Mouse (Mus musculus) ZHBTc4 (cell line): ENCODE data around the gene Ubox5.
"Not testable (repeated sequence)": the region's sequence is repeated elsewhere in the genome, so short reads cannot be mapped to it uniquely, and the experiment has no call there.

Experiments used
- DNase-seq: peaks from one replicate; pipeline ENCODE4 v3.0.0-alpha.2; 2011; ENCODE audit warnings: low read depth, low spot score

Ubox5 gene

DNA sequence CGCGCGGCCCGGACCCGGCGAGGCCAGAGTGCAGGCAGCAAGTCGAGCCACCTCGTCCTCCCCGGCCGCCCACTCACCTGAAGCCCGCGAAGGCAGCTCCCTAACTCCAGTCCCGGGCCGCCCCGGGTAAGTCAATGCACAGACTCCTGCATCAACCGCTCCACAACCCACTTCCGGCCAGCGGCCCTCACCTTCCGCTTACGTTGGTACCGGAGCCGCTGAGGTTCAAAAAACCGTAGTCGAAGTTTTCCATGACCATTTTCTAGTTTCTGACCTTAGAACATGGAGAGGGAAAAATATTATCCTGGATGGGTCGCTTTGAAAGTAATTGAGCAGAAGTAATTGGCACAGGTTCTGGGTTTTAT is at the start of gene Ubox5, which contains the start of gene Fastkd5:
Ubox5 (minus strand) TSS at position 200 of the 365 bp plus-strand sequence.
Fastkd5 (minus strand) TSS at position 189 of the 365 bp plus-strand sequence.
- peak; percentile 84 for DNase-seq

DNA sequence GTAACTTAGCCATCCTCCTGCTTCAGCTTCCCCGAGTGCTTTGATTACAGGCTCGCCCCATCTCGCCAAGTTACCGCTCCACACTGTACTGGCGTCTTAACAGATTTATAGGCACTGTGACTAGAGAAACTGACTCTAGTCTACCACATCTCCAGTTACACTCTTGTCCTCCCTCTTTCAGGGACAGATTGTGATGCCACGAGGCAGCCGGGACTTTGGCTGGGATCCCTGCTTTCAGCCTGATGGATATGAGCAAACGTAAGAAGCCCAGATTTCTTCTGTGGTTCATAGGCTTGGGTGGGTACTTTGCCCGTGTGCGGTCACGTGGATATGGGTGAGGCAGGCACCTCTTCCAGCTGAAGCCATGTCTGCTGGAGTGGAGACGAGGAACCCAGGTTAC is 49.3 kb upstream of the Ubox5 start:
- no peak for DNase-seq

DNA sequence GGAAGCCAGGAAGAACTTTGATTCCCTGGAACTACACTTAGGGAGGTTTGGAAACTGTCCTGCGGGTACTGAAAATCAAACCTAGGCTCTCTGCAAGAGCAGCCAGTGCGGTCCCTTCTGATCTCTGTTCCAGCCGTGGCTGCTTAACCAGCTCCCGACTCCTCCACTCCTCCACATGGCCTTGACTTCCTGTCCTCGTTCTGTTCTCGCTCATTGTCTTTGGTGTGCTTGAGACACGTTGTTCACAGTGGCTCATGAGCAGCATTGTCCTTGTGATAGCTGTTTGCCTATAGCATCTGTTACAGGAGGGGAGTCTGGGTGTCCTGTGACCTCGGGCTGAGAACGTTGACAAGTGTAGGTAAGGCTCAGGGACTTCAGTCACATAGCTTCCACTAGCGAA is 47.4 kb upstream of the Ubox5 start:
- no peak for DNase-seq

DNA sequence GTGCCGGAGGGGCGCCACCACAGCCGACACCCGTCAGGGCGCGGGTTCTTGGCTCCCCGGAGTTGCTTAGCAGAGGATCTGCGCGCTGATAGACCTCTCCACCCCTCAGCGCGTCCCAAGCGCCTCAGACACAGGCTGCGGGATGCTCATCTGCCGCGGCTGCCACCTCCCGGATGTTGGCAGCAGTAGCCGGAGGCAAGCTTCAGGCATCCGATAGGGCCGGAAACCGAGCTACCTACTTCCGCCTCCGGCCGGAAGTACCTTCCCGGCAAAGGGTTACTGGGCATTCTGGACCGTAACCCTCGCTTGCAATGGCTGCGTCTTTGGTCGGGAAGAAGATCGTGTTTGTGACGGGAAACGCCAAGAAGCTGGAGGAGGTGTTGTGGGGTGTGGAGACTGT is 37.7 kb upstream of the Ubox5 start, which contains the start of gene Itpa:
Itpa (plus strand) TSS at position 52 of the 400 bp plus-strand sequence.
- peak; percentile 97 for DNase-seq

DNA sequence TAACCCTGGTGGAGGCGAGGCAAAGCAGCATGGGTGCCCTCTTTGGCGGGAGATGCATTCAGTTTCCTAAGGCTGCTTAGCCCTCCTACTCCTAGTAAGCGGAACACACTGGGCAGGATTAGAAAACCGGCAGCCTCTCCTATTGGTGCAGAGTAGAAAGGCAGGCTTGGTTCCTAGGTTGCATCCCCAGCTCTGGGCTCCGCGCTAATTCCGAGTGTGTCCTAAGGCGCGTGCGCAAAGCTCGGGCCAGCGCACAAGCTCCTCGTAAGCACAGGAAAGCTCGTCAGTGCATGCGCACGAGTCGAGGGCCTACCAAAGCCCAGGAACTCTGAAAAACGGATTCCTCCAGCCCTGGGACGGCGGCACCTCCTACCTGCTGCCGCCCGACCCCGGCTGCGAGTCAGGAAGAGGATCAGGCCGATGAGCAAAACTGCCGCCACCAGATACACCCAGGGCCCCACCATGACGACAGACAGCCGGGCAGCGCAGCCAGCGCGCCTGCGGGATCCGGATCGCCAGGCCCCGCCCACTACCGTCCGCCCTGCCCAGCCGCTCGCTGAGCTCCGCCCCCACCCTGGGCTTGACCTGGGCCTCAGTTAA is 34.4 kb upstream of the Ubox5 start, which contains the start of gene Ddrgk1:
Ddrgk1 (minus strand) TSS at position 558 of the 600 bp plus-strand sequence.
- peak; percentile 99 for DNase-seq

DNA sequence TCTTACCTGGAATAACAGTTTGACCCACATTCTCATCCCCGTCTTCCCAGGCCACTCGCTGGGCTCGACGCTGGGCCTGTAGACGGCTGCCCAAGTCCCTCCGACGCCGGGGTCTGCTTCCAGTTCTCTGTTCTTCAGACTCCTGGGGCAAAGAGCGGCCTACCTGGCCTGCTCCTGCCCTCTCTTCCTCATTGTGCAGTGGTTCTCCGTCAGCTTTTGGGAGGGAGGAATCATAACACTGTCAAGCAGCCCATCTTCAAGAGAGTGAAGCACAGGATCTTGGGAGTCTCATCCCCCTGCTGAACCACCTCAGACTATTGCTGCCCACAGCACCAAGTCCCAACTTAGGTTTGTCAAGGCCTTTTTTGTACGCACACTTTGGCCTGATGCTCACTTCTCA is 33.5 kb upstream of the Ubox5 start:
- no peak for DNase-seq

DNA sequence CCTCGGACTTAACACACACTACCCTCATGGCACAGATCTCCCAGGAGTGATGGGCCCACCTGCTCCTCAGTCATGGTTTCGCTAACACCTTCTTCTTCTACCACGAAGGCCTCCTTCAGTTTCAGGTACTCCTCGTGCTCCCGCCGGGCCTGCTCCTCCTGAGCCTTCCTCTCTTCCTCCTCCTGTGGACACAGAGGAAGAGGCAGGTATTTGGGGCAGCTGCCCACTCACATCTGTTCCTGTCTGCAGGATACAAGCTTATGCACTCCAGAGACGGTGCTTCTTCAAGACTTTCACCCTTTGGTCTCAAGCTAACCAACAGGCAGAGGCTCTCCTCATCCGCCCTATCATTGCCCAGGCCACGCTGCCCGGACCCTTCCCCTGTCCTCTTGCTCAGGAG is 28.7 kb upstream of the Ubox5 start:
- no peak for DNase-seq

DNA sequence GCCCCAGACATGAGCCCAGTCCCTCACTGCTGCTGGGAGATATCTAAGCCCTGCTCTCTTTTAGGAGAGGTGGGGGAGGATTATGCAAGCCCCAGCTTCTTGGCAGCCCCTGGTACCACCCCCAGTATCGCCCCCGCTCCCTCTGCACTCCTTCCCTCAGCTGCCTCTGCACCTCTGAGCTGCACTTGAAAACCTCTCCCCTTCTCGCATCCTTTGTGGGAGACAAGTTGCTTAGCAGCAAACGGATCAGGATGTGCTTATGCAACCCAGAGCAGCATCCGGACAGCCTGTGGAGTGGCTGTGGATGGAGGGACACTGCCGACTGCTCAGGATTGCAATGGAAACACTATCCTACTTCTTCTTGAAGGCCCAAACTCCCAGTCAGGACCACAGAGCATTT is 27.7 kb upstream of the Ubox5 start:
- DNase-seq: no peak

DNA sequence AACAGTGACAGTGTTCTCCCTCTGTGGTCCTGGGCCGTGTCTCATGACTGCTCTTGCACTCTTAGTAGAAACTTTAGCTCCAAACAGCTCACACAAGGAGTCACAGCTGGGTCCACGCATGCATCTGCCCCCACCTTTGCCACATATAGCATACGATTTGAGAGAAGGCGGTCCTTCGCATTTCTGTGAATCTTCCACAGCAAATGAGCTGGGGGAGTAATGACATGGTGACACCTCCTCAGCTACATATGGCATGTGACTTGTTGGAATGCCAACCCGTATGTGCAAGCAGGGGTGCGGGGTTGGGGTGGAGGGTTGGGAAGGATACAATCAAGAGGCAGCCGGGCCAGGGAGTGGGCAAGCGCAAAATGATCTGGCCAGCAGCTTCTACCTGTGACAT is 26.7 kb upstream of the Ubox5 start:
- no peak for DNase-seq

DNA sequence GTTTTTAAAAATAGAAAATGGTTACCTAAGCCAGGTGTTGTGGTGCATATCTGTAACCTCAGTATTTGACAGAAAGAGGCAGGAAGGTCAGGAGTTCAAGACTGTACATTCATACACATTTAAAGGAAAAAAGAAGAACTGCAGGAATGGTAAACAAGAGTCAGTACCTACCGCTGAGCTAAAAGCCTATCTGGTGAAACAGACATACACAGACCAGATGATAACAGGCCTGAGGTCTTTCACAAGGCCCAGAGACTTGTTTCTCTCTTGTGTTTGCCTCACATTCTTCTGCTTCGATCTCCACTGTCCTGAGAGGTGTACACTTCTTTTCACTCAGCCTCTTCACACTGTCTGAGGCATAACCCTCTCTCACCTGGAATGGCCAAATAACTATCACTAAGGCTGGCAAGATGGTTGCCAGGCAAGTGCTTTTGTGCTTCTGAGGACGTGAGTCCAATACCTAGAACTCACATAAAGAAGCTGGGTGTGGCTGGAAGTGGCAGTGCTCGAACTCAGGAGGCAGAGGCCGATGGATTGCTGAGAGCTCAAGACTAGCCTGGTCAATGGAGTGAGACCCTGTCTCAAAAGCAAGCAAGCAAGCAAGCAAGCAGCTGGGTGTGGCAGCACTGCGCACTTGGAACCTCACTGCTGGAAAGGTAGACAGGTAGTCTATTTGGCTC is 26.0 kb upstream of the Ubox5 start:
- DNase-seq: no peak

DNA sequence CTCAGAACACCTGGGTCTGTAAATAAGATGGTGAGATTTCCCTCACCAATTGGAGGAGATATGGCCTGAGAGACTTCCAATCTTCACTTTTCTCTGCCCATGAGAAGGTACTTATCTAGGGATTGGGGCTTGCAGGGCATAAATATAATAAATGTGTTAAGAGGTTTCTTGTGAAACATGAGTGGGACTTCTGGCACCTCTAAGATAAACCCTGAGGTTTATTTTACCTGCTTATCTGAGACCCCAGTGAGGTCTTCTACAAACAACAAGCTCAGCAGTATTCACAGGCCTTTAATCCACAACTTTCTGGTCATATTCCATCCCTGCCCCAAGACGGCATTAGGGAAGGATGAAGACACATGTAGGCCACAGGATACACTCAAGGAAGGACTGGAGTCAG is 23.9 kb upstream of the Ubox5 start:
- DNase-seq: no peak

DNA sequence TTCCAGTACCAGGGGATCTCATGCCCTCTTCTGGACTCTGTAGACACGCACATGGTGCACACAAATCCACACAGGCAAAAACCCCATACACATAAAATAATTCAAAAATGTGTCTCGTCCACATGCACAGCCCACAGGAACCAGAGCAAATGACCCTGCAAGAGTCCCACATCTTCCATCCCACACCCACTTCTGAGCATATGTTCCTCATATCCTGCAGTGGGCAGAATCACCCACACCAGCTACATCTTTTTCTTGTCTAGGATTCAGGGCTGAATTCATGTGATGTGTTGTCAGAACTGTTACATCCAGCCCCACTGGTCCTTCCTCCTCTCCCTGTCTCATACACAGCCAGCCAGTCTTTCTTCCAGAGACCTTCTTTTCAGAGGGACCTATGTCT is 23.5 kb upstream of the Ubox5 start:
- no peak for DNase-seq

DNA sequence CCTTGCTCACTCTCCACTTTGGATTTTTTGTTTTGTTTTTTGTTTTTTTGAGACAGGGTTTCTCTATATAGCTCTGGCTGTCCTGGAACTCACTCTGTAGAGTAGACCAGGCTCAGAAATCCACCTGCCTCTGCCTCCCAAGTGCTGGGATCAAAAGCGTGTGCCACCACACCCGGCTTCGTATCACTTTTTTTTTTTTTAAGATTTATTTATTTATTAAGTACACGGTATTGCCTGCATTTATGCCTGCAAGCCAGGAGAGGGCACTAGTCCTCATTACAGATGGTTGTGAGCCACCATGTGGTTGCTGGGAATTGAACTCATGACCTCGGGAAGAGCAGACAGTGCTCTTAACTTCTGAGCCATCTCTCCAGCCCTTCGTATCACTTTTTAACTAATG is 19.2 kb upstream of the Ubox5 start:
- DNase-seq: not testable (repeated sequence)

DNA sequence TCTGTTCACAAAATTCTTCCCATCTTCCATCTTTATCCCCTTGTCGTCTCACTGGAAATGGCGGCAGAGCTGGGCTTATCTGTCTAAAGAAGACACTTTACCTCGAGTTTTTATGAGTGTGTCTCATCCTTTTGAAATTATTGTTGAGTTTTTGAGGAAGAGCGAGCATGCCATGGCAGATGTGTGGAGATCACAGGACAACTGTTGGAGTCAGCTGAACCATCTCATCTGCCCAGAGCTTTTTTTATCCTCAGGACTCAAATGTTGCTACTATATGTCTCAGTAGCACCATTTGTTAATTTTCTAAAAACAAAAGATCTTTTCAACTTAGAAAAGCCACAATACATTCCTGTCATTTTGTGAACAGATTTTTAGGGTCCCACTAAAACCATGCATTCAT is 15.4 kb upstream of the Ubox5 start:
- no peak for DNase-seq

DNA sequence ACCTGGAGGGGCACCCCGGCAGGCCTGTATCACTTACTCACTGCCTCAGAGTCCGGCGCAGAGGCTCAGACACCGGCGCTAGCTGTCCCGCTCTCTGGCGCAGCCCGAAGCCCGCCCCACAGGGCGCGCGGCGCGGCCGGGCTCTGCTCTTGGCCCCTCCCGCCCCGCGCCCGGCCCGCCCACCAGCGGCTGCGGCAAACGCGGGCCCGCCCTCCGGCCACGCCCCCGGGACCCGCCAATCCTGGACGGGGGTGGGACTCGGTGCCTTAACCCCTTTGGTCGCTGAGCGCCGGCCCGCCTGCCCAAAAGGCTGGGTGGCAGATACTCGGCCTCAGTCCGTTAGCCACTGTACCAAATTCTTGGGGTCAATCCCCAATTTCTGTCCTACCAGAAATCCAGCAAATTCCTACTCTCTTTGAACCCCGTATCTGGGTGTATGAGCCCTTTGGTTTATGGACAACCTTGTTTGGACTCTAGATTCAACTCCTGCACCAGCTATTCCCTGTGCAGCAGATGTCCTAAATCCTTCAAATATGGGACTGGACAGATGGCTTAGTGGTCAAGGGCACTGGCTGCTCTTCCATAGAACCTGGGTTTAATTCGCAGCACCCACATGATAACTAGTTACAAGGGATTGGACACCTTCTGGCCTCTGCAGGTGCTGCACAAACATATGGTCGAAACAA is 13.0 kb upstream of the Ubox5 start, which contains the start of gene Lzts3:
Lzts3 (minus strand) TSS at position 120 of the 686 bp plus-strand sequence.
- peak; percentile 94 for DNase-seq

DNA sequence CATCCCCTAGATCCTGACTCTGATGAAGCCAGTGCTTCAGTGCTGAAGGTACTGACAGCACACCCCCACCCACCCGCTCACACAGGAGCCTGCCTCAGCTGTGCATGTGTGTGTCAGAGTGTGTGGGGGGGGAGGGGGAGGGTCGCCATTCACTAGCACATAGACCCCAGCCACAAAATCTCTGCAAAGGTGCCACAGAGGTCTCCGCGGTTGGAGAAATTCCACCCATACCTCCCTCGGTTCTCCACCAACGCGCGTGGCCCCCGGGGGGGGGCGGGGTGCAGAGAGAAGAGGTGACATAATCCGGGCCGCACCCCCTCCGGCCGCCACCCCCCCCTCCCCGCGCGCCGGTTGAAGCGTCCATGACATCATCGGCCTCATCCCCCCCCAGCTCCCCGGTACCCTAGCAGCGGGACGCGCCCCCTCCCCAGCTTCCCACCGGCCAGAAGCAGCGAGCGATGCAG is 12.4 kb upstream of the Ubox5 start:
- DNase-seq: peak; percentile 66

DNA sequence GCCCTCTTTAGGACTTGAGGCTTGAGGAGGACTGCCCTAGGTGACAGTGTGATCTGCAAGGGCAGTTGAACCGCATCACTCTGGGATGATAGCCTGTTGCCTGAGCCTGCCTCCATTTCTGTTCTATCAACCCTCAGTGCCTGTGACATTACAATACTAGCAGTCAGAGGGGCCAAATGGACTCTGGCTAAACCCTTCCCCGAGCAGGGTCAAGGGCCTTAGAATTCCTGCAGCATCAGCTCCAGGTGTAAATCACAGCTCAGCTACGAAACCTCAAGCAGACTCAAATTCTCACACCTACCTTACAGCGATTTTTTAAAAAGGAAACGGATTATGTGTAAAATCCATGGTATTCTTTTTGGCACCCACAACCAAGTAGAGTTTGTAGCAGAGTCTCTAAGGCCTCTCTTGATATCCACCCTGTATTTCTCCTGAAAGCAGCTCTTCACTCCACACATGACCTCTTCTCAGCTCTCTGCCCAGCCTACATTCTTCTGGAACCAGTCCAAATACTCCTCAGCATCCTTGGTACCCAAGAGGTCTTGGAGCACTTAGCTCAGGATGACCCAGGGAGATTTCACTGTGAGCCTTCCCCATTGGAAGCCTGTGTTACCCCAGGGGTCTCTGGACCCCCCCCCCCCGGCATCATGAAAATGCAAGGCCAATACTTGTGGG is 11.7 kb upstream of the Ubox5 start:
- no peak for DNase-seq

DNA sequence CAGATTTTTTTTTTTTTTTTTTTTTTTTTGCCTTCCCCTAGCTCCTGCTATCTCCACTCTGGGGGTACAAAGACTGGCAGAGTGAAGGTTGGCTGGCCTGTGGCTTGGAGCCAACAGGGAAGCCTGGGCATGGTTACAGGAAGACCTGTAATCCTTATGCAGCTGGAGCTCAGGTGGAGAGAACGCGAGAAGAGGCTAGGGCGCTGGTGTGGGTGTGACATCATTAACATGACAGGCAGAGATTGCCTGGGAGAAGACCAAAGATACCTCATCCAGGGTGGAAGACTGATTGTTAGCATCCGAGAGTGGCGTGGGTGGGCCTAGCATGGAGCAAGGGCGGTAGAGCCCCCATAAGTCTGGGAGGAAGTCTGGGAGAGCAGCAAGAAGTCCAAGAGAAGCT is 9.4 kb upstream of the Ubox5 start:
- DNase-seq: peak; percentile 49

DNA sequence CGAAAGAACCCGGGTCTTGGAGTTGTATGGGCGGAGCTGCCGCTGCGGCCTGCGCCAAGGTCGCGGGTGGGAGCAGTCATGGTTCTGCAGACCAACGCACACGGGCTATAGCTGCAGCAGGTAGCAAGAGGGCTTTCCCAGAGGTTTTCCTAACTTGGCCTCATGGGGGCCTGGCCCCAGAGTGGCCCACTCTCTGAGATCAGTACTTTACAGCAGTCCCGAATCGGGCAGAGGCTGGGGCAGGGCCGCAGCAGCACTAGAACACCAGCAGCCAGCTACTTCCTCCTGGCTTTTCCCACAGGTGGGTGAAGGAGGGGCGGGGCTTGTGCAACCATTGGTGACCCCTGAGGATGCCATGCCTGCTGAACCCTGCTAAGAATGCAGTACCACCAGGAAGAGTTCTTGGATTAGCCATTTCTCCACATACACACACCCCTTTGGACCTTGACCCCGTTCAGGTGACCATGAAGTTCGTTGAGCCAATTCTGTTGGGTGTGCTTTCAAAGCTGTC is 8.3 kb upstream of the Ubox5 start:
- peak; percentile 66 for DNase-seq

DNA sequence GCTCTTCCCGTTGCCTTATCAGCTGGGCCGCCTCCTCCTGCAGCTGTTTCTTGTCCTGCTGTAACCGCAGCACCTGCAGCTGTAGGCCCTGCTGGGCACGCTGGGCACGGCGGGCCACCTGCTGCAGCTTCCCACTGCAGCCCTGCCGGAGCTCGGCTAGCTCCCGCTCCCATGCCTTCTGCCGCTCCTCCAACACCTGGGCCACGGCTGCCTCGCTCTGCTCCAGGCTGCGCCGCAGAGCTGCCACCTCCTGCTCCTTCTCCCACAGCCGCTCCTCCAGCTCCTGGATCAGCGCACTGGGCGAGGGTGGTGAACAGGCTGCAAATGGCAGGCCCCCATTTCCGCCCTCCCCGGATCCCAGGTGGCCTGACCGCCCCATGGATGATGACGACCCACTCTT is 6.0 kb upstream of the Ubox5 start:
- peak; percentile 65 for DNase-seq

DNA sequence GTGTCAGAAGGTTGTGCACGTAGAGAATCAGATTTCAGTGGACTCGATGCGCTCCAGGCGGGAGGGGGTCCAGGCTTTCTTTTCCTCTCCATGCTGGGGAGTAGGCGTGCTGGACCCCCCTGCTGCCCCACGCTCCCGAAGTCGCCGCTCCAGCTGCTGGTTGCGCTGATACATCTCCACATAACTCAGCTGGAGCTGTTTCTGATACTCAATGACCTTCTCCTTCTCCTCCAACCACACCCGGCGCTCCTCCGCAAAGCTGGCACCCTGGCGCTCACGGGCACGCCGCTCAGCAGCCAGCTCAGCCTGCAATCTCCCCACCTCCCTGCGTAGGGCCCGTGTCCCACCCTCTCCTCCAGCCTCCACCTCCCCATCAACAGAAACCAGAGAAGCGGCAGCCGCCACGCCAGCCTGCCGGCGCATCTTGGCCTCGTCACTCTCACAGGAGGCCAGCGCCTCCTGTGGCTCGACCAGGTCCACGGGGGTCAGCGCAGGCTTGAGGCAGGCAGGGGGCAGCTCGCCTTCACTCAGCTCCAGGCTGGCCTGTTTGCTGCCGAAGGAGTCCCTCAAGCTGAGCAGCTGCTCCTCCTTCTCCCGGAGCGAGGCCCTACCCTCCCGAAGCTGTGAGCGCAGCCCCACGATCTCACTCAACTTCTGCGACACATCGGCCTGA is 5.0 kb upstream of the Ubox5 start:
- peak; percentile 48 for DNase-seq
